Mouse (Mus musculus): ENCODE measurements around the gene Nf2. TPM values are rescaled to one million over a fixed set of nuclear protein-coding genes. Genes with fewer than 3 reads are reported as not detected.

Gene Nf2
- polyA plus RNA-seq, 1 experiment from 2014 or later: 93.1 TPM

DNA sequence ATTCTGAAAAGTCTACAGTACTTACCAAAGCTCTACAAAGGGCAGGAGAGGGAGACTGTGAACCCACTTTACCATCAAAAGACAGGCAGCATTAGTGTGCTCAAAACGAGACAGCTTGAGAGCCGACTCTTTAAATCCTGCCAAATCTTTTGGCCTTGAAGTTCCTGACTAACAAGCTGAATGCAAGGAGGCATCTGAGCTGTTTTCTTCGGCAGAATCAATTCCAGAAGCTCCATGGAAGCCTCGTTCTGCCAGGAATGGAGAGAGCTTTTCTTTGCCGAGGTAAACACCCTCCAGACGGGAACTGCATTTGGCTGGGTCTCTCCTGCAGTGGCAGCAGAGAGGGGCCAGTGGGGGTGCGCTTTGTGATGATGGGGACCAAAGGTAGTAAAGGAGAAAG, 80.0 kb downstream of the Nf2 start:
- no peak for DNase-seq (ENCODE audit: low read depth, low spot score)
- ChIA-PET CTCF (no interaction called here), POLR2A (no interaction called here)
- H3K27me3 ChIP-seq: no peaks in the 10 kb centered on the region
- no peak for TF ChIP-seq CTCF (IDR thresholded peaks at IDR 0.05)
- ATAC-seq: no peak
- in situ Hi-C loops (cut with MboI; ENCODE audit: low pct_unique_long_range_greater_than_20kb): no loop called here

DNA sequence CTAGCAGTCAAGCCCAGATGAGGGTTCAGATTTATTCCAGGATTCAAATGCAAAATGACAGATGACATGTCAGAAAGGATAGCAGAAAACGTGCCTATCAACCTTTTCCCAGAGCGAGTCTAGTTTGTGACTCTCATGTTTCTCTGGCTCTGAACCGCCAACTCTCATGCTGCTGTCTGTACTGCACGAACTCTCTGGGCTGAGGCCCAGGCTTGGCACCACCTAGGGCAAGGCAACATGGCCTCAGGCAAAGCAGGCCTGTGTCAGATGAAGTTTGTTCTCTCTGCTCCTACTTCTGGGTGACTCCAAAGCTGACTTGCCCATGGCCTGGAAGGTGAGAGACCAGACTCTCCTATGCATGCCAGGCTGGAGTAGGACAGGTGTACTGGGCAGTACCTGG, 80.9 kb downstream of the Nf2 start:
- no peak for TF ChIP-seq CTCF (IDR thresholded peaks at IDR 0.05)
- H3K27me3 ChIP-seq: no peaks in the 10 kb centered on the region
- no peak for DNase-seq (ENCODE audit: low read depth, low spot score)
- ChIA-PET POLR2A (no interaction called here), CTCF (no interaction called here)
- ATAC-seq: no peak
- in situ Hi-C loops (cut with MboI; ENCODE audit: low pct_unique_long_range_greater_than_20kb): no loop called here

DNA sequence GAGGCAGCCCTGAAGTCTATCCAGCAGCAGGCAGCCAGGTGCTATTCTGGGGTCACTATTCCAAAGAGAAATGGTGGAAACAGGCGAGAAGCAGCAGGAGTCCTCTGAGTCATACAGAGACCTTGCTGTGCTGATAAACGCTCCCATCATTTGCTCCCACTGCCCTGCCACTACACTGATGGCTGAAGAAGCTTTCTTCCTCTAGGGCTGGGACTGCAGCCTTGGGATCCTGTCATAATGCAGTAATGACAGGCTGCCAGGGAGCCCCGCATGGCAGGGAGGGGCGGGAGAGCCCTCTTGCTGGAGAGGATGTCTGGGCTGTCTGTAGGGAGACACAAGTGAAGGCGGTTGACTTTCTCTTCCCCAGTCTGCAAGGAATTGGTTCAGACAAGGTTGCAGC, 84.9 kb downstream of the Nf2 start:
- no peak for DNase-seq (ENCODE audit: low read depth, low spot score)
- CTCF ChIA-PET: no interaction called here

DNA sequence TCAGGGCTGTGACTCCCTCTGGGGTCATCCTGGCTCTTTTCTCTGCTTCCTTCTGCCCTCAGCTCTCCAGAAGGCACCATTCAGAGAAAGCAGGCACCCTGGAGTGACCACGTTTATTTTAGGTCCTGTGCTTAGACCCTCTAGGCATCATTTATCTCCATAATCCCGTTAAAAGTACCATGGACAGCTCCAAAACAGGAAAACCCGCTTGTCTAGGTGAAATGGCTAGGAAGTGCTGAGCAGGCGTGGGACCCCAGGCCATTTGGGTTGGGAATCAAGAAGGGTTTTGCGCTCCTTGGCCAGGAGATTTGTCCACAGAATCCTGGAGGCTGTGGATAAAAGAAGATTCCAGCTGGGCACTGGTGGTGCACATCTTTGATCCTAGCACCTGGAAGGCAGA, 85.7 kb downstream of the Nf2 start:
- H3K27me3 ChIP-seq: no peaks in the 10 kb centered on the region
- ChIA-PET CTCF (no interaction called here), POLR2A (no interaction called here)
- no peak for DNase-seq (ENCODE audit: low read depth, low spot score)
- TF ChIP-seq CTCF (IDR thresholded peaks at IDR 0.05): no peak
- in situ Hi-C loops (cut with MboI; ENCODE audit: low pct_unique_long_range_greater_than_20kb): no loop called here
- ATAC-seq: no peak

More for the DNA sequence above, 84.9 kb downstream of the Nf2 start:
- no peak for ATAC-seq
- in situ Hi-C loops (cut with MboI; ENCODE audit: low pct_unique_long_range_greater_than_20kb): no loop called here
- no peak for TF ChIP-seq CTCF (IDR thresholded peaks at IDR 0.05)
- H3K27me3 ChIP-seq: no peaks in the 10 kb centered on the region
- POLR2A ChIA-PET: no interaction called here

DNA sequence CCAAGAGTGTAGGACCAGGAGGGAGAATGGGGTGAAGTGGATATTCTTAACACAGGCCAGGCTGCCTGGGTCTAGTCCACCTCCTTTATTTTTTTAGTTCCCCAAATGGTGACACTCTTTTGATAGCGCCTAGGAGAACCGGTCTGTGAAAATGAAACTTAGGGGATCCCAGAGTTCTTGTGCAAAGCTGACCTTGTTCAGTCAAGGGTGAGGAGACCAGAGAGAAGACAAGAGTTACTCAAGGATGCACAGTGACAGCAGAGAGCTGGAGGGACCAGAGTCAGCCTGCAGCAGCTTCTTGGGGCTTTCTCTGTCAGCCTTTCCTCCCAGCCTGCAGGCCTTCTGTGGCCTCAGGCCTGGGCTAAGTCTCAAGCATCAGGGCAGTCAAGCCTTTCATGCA, 86.8 kb downstream of the Nf2 start:
- no peak for ATAC-seq

DNA sequence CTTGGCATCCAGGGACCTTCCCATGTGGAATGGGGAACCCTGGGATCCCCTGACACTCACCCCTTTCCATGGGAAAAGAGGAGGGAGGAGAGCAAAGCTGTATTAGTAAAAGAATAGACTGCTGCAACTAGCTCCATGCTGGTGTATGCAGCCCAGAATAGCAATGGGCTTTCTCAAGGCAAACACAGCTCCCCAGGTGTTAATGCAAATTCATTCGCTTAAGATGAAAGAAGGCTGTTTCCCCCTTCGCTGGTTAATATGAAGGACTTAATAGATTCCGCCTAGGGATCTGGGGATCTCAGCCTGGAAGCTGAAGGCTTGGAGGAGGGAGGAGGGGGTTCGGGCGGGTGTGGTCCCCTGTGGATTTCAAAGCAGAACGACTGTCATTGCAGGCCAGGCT, 87.3 kb downstream of the Nf2 start:
- ATAC-seq (no peak), DNase-seq (ENCODE audit: low read depth, low spot score) (no peak)
- TF ChIP-seq CTCF (IDR thresholded peaks at IDR 0.05): no peak
- no peaks in the 10 kb centered on the region for H3K27me3 ChIP-seq
- POLR2A ChIA-PET: no interaction called here
- CTCF ChIA-PET: interaction anchor here (1.1 to 1.3 kb wide), 2 partner anchors 11 to 20 kb away, joined by 3 to 4 read pairs; no protein-coding TSS in a partner anchor
- in situ Hi-C loops (cut with MboI; ENCODE audit: low pct_unique_long_range_greater_than_20kb): no loop called here

More for the DNA sequence above, 86.8 kb downstream of the Nf2 start:
- CTCF ChIA-PET: interaction anchor here (1.1 to 1.3 kb wide), 2 partner anchors 11 to 20 kb away, joined by 3 to 4 read pairs; no protein-coding TSS in a partner anchor
- H3K27me3 ChIP-seq: no peaks in the 10 kb centered on the region
- POLR2A ChIA-PET: no interaction called here
- no peak for DNase-seq (ENCODE audit: low read depth, low spot score)
- TF ChIP-seq CTCF (IDR thresholded peaks at IDR 0.05): no peak
- in situ Hi-C loops (cut with MboI; ENCODE audit: low pct_unique_long_range_greater_than_20kb): no loop called here

DNA sequence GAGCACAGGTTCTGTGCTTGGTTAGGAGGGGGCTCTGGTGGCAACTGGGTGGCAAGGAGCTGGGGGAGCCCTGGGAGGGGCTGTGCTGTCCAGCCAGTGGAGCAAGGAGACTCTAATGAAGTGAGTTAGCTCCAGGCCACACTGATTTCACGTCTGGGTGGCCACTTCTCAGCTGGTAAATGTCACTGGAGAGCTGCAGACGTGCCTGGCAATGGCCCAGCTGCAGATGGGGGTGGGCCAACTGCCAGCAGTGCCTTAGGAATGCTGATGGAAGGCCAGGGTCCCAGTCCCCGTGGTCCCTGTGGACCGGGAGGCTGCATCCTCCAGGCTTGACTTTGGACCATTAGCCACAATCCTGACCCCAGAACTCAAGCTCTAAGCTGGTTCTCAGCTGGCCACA, 88.9 kb downstream of the Nf2 start:
- no peak for DNase-seq (ENCODE audit: low read depth, low spot score)
- no peaks in the 10 kb centered on the region for H3K27me3 ChIP-seq
- POLR2A ChIA-PET: interaction anchor here (1.1 kb wide), 1 partner anchor 11 kb away, joined by 4 read pairs; no protein-coding TSS in a partner anchor
- TF ChIP-seq CTCF (IDR thresholded peaks at IDR 0.05): no peak
- no peak for ATAC-seq
- in situ Hi-C loops (cut with MboI; ENCODE audit: low pct_unique_long_range_greater_than_20kb): no loop called here
- CTCF ChIA-PET: no interaction called here

DNA sequence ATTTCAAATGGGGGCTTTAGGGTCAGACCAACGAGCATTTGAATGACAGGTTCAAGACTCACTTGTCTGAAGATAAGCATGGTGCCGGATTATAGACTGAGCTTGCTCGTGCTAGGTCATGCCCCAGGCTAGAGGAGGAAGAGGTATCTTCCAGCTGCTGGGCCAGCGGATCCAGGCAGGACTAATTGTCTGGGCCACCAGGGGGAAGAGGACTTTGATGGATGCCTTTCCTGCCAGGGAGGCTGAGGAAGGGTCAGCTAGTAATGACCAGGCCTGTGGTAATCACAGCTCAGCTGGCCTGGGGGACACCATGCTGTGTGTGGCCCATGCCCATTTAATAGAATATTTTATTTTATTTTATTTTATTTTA, 91.6 kb downstream of the Nf2 start:
- DNase-seq (ENCODE audit: low read depth, low spot score) (no peak), ATAC-seq (no peak)
- ChIA-PET CTCF (no interaction called here), POLR2A (no interaction called here)
- no peak for TF ChIP-seq CTCF (IDR thresholded peaks at IDR 0.05)
- H3K27me3 ChIP-seq: peaks cover 4% of the 10 kb centered on the region
- in situ Hi-C loops (cut with MboI; ENCODE audit: low pct_unique_long_range_greater_than_20kb): no loop called here

DNA sequence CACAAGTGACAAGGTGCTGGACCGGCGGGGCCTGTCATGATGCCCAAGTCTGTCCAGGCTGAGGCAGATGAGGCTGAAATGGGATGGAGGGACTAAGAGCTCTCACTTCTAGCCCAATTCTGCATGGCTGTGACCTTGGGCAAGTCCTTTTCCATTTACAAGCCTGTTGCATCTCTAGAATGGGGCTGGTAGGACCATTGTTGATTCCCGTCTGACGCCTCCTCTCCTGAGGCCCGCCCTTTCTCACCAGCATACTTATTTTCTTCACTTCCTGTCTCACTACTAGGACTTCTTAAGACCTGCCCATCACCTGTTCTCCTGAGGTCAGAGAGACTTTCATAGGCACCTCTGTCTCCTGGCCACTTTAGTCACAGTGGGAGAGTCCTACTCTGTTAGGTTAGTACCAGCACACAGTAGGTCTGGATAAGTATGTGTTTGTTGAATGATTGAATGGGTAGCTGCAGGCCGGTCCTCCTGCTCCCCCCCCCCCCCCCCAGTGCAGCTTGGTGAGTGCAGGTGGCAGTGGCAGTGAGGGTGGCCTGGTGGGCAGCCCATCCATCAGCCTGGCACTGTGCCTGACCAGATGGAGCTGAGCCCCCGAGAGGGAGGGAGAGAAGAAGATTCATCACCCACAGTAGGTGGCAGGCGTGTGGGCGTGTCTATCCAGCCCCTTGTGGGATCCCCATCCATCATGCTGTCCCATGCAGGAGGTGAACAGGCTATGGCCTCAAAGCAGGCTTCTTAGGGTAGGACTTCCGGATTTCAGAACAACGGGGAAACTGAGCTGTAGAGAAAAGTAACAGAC, 92.2 kb downstream of the Nf2 start:
- no peak for ATAC-seq
- peaks cover 4% of the 10 kb centered on the region for H3K27me3 ChIP-seq
- no peak for DNase-seq (ENCODE audit: low read depth, low spot score)
- POLR2A ChIA-PET: no interaction called here
- CTCF ChIA-PET: no interaction called here
- in situ Hi-C loops (cut with MboI; ENCODE audit: low pct_unique_long_range_greater_than_20kb): no loop called here
- TF ChIP-seq CTCF (IDR thresholded peaks at IDR 0.05): no peak

DNA sequence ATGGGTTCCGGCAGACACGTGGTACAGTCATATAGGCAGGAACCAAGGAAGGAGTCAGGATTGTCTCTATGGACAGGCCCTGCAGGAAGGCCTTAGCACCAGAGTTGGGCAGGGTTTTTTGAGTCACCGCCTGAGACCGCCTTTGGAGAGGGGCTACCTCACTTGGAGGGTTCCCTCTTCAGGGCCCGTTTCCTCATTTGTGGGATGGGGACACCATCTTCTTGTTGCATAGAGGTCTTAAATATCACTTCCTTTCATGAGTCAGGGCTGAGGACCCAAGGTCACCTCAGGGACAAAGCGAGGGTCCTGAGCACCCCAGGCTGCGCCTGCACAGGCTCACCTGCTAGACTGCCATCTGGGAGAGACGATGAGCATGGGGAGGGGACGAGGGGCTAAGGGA, 92.9 kb downstream of the Nf2 start:
- DNase-seq (ENCODE audit: low read depth, low spot score): no peak
- H3K27me3 ChIP-seq: peaks cover 4% of the 10 kb centered on the region
- no peak for ATAC-seq
- in situ Hi-C loops (cut with MboI; ENCODE audit: low pct_unique_long_range_greater_than_20kb): no loop called here
- CTCF ChIA-PET: no interaction called here
- TF ChIP-seq CTCF (IDR thresholded peaks at IDR 0.05): no peak
- POLR2A ChIA-PET: no interaction called here

DNA sequence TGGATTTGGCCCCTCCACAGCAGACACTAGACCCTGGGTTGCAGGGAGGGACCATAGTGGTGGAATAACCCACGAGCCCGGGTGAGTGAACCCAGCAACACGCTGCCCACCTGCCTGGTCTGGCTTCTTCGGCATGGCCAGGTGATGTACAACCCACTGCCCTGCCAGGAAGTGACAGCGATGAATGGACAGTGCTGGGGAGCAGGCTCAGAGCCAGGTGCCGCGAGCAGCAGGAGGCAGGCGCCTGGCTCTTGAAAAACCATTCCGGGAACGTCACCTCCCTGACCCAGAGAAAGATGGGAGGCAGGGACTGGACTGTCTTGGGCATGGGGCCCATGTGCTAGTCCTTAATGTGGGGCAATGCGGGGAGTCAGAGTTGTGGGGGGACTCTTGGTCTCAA, 94.5 kb downstream of the Nf2 start:
- no peak for TF ChIP-seq CTCF (IDR thresholded peaks at IDR 0.05)
- peaks cover 6% of the 10 kb centered on the region for H3K27me3 ChIP-seq

DNA sequence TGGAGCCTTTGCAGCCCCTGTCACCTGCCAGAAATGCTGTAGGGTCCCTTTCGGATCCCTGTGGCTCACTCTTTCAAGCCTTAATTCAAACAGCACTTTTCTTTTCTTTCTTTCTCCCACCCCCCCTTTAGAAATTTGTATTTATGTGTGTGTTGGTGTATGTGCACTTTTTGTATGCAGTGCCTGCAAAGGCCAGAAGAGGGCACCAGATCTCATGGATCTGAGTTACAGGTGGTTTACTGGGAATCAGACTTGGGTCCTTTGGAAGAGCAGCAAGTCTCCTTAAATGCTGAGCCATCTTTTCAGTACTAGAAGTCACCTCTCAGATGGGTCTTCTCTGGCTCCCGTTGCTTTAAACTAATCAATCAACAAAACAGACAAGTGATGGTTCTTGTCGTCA, 95.3 kb downstream of the Nf2 start:
- in situ Hi-C loops (cut with MboI; ENCODE audit: low pct_unique_long_range_greater_than_20kb): no loop called here
- TF ChIP-seq CTCF (IDR thresholded peaks at IDR 0.05): no peak
- no peak for ATAC-seq
- peaks cover 14% of the 10 kb centered on the region for H3K27me3 ChIP-seq
- ChIA-PET POLR2A (no interaction called here), CTCF (no interaction called here)
- DNase-seq (ENCODE audit: low read depth, low spot score): no peak

More for the DNA sequence above, 94.5 kb downstream of the Nf2 start:
- CTCF ChIA-PET: no interaction called here
- no peak for ATAC-seq
- POLR2A ChIA-PET: no interaction called here
- in situ Hi-C loops (cut with MboI; ENCODE audit: low pct_unique_long_range_greater_than_20kb): no loop called here
- no peak for DNase-seq (ENCODE audit: low read depth, low spot score)

All from Patski (cell line).